Mouse (Mus musculus) heart, postnatal 0 days (tissue): ENCODE data around the gene Fam168a. TPM values are rescaled to one million over a fixed set of nuclear protein-coding genes. Genes with fewer than 3 reads are reported as not detected.

Source experiments
- ATAC-seq: fragments of 200-750 bp; cut with Nextera tagmentation; 2 replicates; pipeline ENCODE4 v1.8.0; 2017; ENCODE audit warnings: low read depth, moderate number of reproducible peaks, moderate library complexity; ENCODE audit not compliant: insufficient read depth
- DNase-seq: peaks from one replicate; pipeline ENCODE4 v3.0.0-alpha.2; 2016; ENCODE audit warnings: low spot score
- H3K27ac ChIP-seq: fragments of 300-500 bp; sonication (generic); 2 replicates; pipeline ENCODE4 v1.5.1; 2014; ENCODE audit warnings: low read depth, mild to moderate bottlenecking
- H3K27me3 ChIP-seq: fragments of 300-500 bp; sonication (generic); 2 replicates; pipeline ENCODE4 v1.6.1; 2014; ENCODE audit warnings: low read length, mixed read lengths; ENCODE audit not compliant: control insufficient read depth, insufficient read depth
- H3K36me3 ChIP-seq: fragments of 300-500 bp; sonication (generic); replicated peaks from 2 replicates; pipeline ENCODE4 v1.6.1; 2014; ENCODE audit warnings: low read length, mixed read lengths; ENCODE audit not compliant: control insufficient read depth, insufficient read depth
- H3K4me1 ChIP-seq: fragments of 300-500 bp; sonication (generic); 2 replicates; pipeline ENCODE4 v1.6.1; 2014; ENCODE audit warnings: antibody characterized with exemption; ENCODE audit not compliant: control insufficient read depth, insufficient read depth
- H3K4me2 ChIP-seq: fragments of 300-500 bp; sonication (generic); 2 replicates; pipeline ENCODE4 v1.6.1; 2014; ENCODE audit warnings: low read depth, mild to moderate bottlenecking, low read length, moderate library complexity
- H3K4me3 ChIP-seq: fragments of 300-500 bp; sonication (generic); 2 replicates; pipeline ENCODE4 v1.5.1; 2014; ENCODE audit warnings: low read depth, low read length
- H3K9ac ChIP-seq: fragments of 300-500 bp; sonication (generic); replicated peaks from 2 replicates; pipeline ENCODE4 v1.6.1; 2014; ENCODE audit warnings: low read depth, low read length, mixed read lengths
- H3K9me3 ChIP-seq: fragments of 300-500 bp; sonication (generic); replicated peaks from 2 replicates; pipeline ENCODE4 v1.6.1; 2016; ENCODE audit warnings: low read length; ENCODE audit not compliant: control insufficient read depth
- CTCF ChIP-seq: IDR thresholded peaks from 2 replicates; pipeline ENCODE4 v1.5.1; 2016; ENCODE audit warnings: antibody characterized with exemption, control low read depth, low read depth
- EP300 ChIP-seq: IDR thresholded peaks from 2 replicates; pipeline ENCODE4 v1.6.1; 2016; ENCODE audit warnings: antibody characterized with exemption, low read depth
- WGBS: fragments of 180-500 bp; shearing (Covaris S2); extraction: QIAGEN DNeasy Blood & Tissue Kit; methylation state at CpG from one replicate; pipeline ENCODE4 v1.1.7; 2014; 5-methylcytosine and 5-hydroxymethylcytosine counted together
- polyA plus RNA-seq: library from polyadenylated mRNA; unstranded; fragments of >200 nt; fragmentation: Nextera tagmentation; extraction: Ambion mirVana; gene quantifications from 2 replicates; pipeline ENCODE4 v1.2.1, GENCODE M21; 2015
- total RNA-seq: library from RNA; depleted of rRNA; stranded (reverse); fragments of >200 nt; gene quantifications from 2 replicates; pipeline ENCODE4 v1.2.3, GENCODE M21; 2014; ENCODE audit warnings: low replicate concordance

Gene Fam168a
- total and polyA plus RNA-seq, 2 experiments from 2014 or later, result 20.0 to 29.0 TPM

DNA sequence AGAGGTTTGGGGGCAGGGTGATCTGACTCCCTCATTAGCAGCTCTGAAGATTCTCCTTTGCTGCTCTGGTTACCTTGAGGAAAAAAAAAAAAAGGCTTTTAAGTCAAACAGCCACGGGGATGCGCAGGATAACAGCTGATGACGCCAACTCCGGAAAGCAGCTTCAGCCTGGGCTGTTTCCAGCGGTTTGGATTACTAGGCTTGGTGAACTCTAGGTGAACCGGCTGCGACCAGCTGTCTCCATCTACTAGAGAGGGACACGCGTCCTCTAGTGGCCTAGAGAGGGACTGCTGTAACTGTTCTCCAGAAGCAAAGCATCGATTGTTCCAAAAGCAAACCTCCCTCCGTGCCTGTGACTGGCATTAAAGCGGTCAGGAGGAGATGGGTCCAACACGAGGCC is 43.2 kb upstream of the Fam168a start:
- no peak overlapping the region for H3K9ac ChIP-seq
- H3K9me3 ChIP-seq, result no peaks in the 10 kb centered on the region
- H3K4me3 ChIP-seq, result no peak overlapping the region
- H3K27me3 ChIP-seq, result no peaks in the 10 kb centered on the region
- under 1% methylated on average over 13 of the region's 13 CpGs for WGBS
- TF ChIP-seq CTCF (peak; percentile 95), EP300 (no peak)
- ATAC-seq (peak; percentile 90), DNase-seq (peak; percentile 91)
- no peaks in the 10 kb centered on the region for H3K36me3 ChIP-seq
- H3K4me2 ChIP-seq, result peak overlapping the region; percentile 37
- no peak overlapping the region for H3K27ac ChIP-seq
- no peaks in the 10 kb centered on the region; the same call in 1 of the 2 replicates for H3K4me1 ChIP-seq

GRCm38 (mm10) chr7:100663729-100664304 is 42.6 kb upstream of the Fam168a start:
- H3K27ac ChIP-seq, result no peak overlapping the region
- H3K27me3 ChIP-seq, result no peaks in the 10 kb centered on the region

GRCm38 (mm10) chr7:100670646-100671045 is 35.8 kb upstream of the Fam168a start:
- 67% methylated on average over 5 of the region's 5 CpGs for WGBS
- no peaks in the 10 kb centered on the region for H3K4me1 ChIP-seq
- TF ChIP-seq CTCF (no peak), EP300 (no peak)

More at GRCm38 (mm10) chr7:100663729-100664304, 42.6 kb upstream of the Fam168a start:
- Histone ChIP-seq H3K4me3 (no peak overlapping the region), H3K9ac (no peak overlapping the region), H3K4me1 (no peaks in the 10 kb centered on the region; the same call in 1 of the 2 replicates), H3K4me2 (peak overlapping the region; percentile 37), H3K9me3 (no peaks in the 10 kb centered on the region), H3K36me3 (no peaks in the 10 kb centered on the region)
- no peak for TF ChIP-seq EP300
- WGBS, result 37% methylated on average over 11 of the region's 11 CpGs
- ATAC-seq (peak; percentile 9; the same call in 1 of the 2 replicates), DNase-seq (no peak)

DNA sequence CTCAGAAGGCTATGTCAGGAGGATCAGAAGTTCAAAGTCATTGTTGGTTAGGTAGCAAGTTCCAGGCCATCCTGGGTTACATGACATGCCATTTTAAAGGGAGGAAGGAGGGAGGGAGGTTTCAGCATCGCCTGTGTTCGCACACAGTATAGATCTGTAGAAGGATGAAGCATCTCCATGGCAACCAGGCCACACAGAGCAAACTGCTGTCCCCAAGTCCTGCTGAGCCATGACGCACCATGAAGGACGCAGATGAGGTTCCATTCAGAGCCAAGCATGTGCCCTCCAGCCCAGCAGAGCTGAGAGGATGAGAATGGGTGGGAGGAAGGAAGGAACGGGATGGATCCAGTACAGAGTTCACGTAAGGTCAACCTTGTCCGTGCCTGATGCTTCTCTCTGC is 33.0 kb upstream of the Fam168a start:
- Histone ChIP-seq H3K36me3 (no peaks in the 10 kb centered on the region), H3K4me1 (no peaks in the 10 kb centered on the region), H3K4me2 (no peak overlapping the region), H3K9me3 (no peaks in the 10 kb centered on the region), H3K9ac (no peak overlapping the region), H3K4me3 (no peak overlapping the region), H3K27ac (no peak overlapping the region), H3K27me3 (no peaks in the 10 kb centered on the region)
- DNase-seq, result no peak
- no peak for ATAC-seq
- 75% methylated on average over 7 of the region's 7 CpGs for WGBS
- TF ChIP-seq EP300 (no peak), CTCF (no peak)

More at GRCm38 (mm10) chr7:100670646-100671045, 35.8 kb upstream of the Fam168a start:
- Histone ChIP-seq H3K36me3 (no peaks in the 10 kb centered on the region), H3K27ac (no peak overlapping the region), H3K4me2 (no peak overlapping the region), H3K9ac (no peak overlapping the region), H3K4me3 (no peak overlapping the region), H3K27me3 (no peaks in the 10 kb centered on the region), H3K9me3 (no peaks in the 10 kb centered on the region)
- ATAC-seq (no peak), DNase-seq (no peak)

DNA sequence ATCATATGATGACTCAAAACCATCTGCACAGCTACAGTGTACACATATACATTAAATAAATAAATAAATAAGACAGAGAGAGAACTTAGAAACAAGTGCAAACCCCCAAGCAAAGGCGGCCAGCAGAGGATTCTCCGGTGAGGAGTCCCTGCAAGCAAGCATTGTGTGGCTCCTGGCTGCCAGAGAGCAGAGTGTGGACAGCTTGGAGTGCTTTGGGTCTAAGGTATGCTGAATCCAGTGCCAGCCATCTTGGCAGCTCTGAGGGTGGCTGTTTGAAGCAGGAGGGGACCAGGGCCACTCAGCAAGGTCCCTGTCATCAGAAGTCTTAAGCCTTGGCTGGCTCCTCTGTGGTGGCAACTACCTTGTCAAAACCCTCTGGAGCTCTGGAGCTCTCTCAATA is 31.5 kb upstream of the Fam168a start:
- no peak overlapping the region for H3K9ac ChIP-seq
- TF ChIP-seq EP300, result no peak
- TF ChIP-seq CTCF, result no peak
- DNase-seq (peak; percentile 31), ATAC-seq (peak; percentile 62)
- no peak overlapping the region for H3K4me3 ChIP-seq
- no peaks in the 10 kb centered on the region for H3K4me1 ChIP-seq
- H3K9me3 ChIP-seq, result no peaks in the 10 kb centered on the region
- WGBS, result 37% methylated on average over 2 of the region's 2 CpGs
- no peak overlapping the region for H3K27ac ChIP-seq
- no peaks in the 10 kb centered on the region for H3K27me3 ChIP-seq
- H3K36me3 ChIP-seq, result no peaks in the 10 kb centered on the region
- no peak overlapping the region for H3K4me2 ChIP-seq

GRCm38 (mm10) chr7:100678052-100678451 is 28.4 kb upstream of the Fam168a start:
- TF ChIP-seq CTCF (no peak), EP300 (no peak)
- Histone ChIP-seq H3K36me3 (no peaks in the 10 kb centered on the region), H3K9ac (no peak overlapping the region), H3K9me3 (no peaks in the 10 kb centered on the region), H3K4me1 (no peaks in the 10 kb centered on the region), H3K4me3 (no peak overlapping the region), H3K4me2 (no peak overlapping the region), H3K27me3 (no peaks in the 10 kb centered on the region), H3K27ac (no peak overlapping the region)
- WGBS, result 72% methylated on average over 5 of the region's 5 CpGs
- DNase-seq, result no peak
- no peak for ATAC-seq
